Mouse (Mus musculus): Measurements from ENCODE around the gene Ddx23. TPM values are rescaled to one million over a fixed set of nuclear protein-coding genes. Genes with fewer than 3 reads are reported as not detected.

The Ddx23 gene
- total and polyA plus RNA-seq, 3 experiments = 194 to 252 (median 213) TPM

DNA sequence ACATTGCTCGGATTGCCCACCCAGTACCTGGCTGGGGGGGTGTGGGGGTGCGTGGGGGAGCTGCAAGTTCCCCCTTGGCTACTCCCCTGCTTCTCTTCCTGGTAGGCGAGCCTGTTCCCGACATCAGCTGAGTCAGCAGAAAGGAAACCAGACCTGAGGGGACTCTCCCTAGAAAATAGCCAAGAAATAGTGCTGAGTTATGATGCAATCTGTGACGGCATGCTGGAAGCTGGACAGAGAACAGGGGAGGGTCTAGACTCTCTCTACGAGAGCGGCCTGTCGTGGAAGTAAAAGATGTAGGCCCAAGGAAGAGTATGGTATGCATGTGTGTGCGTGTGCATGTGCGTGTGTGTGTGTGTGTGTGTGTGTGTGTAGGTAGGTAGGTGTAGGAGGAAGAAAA is 20.5 kb upstream of the Ddx23 start:
- no peak overlapping the region for H3K9ac ChIP-seq (ENCODE audit: control insufficient read depth, low read depth, low read length, poor library complexity, severe bottlenecking)
- peaks cover 31 to 45% of the 10 kb centered on the region in 2 experiments for H3K4me1 ChIP-seq (ENCODE audit: control insufficient read depth in 1 of 2, insufficient read depth in 2 of 2, low read length in 2 of 2)
- H3K79me2 ChIP-seq (ENCODE audit: control insufficient read depth, insufficient read depth, low read length, poor library complexity) = no peaks in the 10 kb centered on the region
- peak overlapping the region in 1 of 2 experiments; percentile 6; a peak in 1 of 4 replicates for H3K4me3 ChIP-seq (ENCODE audit: control insufficient read depth in 1 of 2, insufficient read depth in 1 of 2, low read depth in 2 of 2, low read length in 2 of 2)
- H3K36me3 ChIP-seq (ENCODE audit: control insufficient read depth in 1 of 2, insufficient read depth in 2 of 2, low read length in 2 of 2) = peaks cover 0 to 34% of the 10 kb centered on the region in 2 experiments; a peak in 2 of 4 replicates
- no peak overlapping the region; the same call in 1 of the 2 replicates for H3K27ac ChIP-seq (ENCODE audit: control insufficient read depth, low read depth, low read length)
- TF ChIP-seq TCF12 (IDR thresholded peaks at IDR 0.05; ENCODE audit: low read depth, low read length) (no peak), GABPA (IDR thresholded peaks at IDR 0.05; ENCODE audit: low read depth, low read length) (no peak), TBP (IDR thresholded peaks at IDR 0.05; ENCODE audit: low read depth, low read length) (no peak), SMC3 (IDR thresholded peaks at IDR 0.05; ENCODE audit: low read depth, low read length) (no peak), MYC (IDR thresholded peaks at IDR 0.05; ENCODE audit: low read depth, low read length) (no peak), BHLHE40 (IDR thresholded peaks at IDR 0.05; ENCODE audit: borderline replicate concordance, low read depth, low read length) (no peak), MAFK (IDR thresholded peaks at IDR 0.05; ENCODE audit: borderline replicate concordance, low read depth, low read length) (peak; percentile 96), E2F4 (IDR thresholded peaks at IDR 0.05; ENCODE audit: borderline replicate concordance, low read depth, low read length) (no peak), GATA1 (IDR thresholded peaks at IDR 0.05; ENCODE audit: low read depth, low read length) (no peak)
- H3K9me3 ChIP-seq (replicated peaks; ENCODE audit: insufficient read depth, low read length) = no peaks in the 10 kb centered on the region
- DNase-seq (ENCODE audit: low read depth, low spot score) = no peak
- H3K27me3 ChIP-seq (ENCODE audit: control insufficient read depth in 1 of 2, insufficient read depth in 2 of 2, low read length in 2 of 2) = no peaks in the 10 kb centered on the region

GRCm38 (mm10) chr15:98681633-98682032 is 18.9 kb upstream of the Ddx23 start:
- peaks cover 0 to 40% of the 10 kb centered on the region in 2 experiments; a peak in 2 of 4 replicates for H3K36me3 ChIP-seq (ENCODE audit: control insufficient read depth in 1 of 2, insufficient read depth in 2 of 2, low read length in 2 of 2)
- peak; percentile 82 for TF ChIP-seq GATA1 (IDR thresholded peaks at IDR 0.05; ENCODE audit: low read depth, low read length)
- TF ChIP-seq ZNF384 (IDR thresholded peaks at IDR 0.05; ENCODE audit: low read depth, low read length) = peak; percentile 86
- no peak for TF ChIP-seq KAT2A (conservative IDR thresholded peaks at IDR 0.05; ENCODE audit: low read depth, low read length)
- TF ChIP-seq POLR2AphosphoS2 (IDR thresholded peaks at IDR 0.05; ENCODE audit: low read length) = no peak
- no peak for TF ChIP-seq GABPA (IDR thresholded peaks at IDR 0.05; ENCODE audit: low read depth, low read length)
- TF ChIP-seq HCFC1 (IDR thresholded peaks at IDR 0.05; ENCODE audit: low read depth, low read length) = 0 out of 2 replicates have a peak, but pooled peaks have one; percentile 20
- no peak for TF ChIP-seq JUND (IDR thresholded peaks at IDR 0.05; ENCODE audit: low read depth, low read length)
- TF ChIP-seq MXI1 (IDR thresholded peaks at IDR 0.05; ENCODE audit: low read depth, low read length) = no peak
- TF ChIP-seq TCF12 (IDR thresholded peaks at IDR 0.05; ENCODE audit: low read depth, low read length) = peak; percentile 20; the same call in 1 of the 2 replicates
- 0 out of 2 replicates have a peak, but pooled peaks have one; percentile 25 for TF ChIP-seq SIN3A (IDR thresholded peaks at IDR 0.05; ENCODE audit: low read length)
- no peak for TF ChIP-seq NRF1 (IDR thresholded peaks at IDR 0.05; ENCODE audit: insufficient read depth, low read depth, low read length, poor library complexity, severe bottlenecking)
- peak; percentile 16 to 43; a peak in 2 of 4 replicates for TF ChIP-seq EP300 (IDR thresholded peaks at IDR 0.05; ENCODE audit: low read depth in 1 of 2, low read length in 2 of 2)
- H3K27me3 ChIP-seq (ENCODE audit: control insufficient read depth in 1 of 2, insufficient read depth in 2 of 2, low read length in 2 of 2) = no peaks in the 10 kb centered on the region
- H3K79me2 ChIP-seq (ENCODE audit: control insufficient read depth, insufficient read depth, low read length, poor library complexity) = no peaks in the 10 kb centered on the region
- no peak overlapping the region for H3K4me3 ChIP-seq (ENCODE audit: control insufficient read depth in 1 of 2, insufficient read depth in 1 of 2, low read depth in 2 of 2, low read length in 2 of 2)
- no peak overlapping the region for H3K9ac ChIP-seq (ENCODE audit: control insufficient read depth, low read depth, low read length, poor library complexity, severe bottlenecking)
- peaks cover 33 to 52% of the 10 kb centered on the region in 2 experiments for H3K4me1 ChIP-seq (ENCODE audit: control insufficient read depth in 1 of 2, insufficient read depth in 2 of 2, low read length in 2 of 2)
- H3K27ac ChIP-seq (ENCODE audit: control insufficient read depth, low read depth, low read length) = no peak overlapping the region
- H3K9me3 ChIP-seq (replicated peaks; ENCODE audit: insufficient read depth, low read length) = no peaks in the 10 kb centered on the region
- no peak for DNase-seq (ENCODE audit: low read depth, low spot score)

Measured in MEL (cell line).